Mouse (Mus musculus) frontal cortex, postnatal 36 days (tissue): Measurements from ENCODE around the gene Cbr2.

Experiments used
- DNase-seq, 2 experiments: peaks; one replicate each; pipeline ENCODE4 v3.0.0; 2022; ENCODE audit warnings: low spot score in 2 of 2

Gene Cbr2

DNA sequence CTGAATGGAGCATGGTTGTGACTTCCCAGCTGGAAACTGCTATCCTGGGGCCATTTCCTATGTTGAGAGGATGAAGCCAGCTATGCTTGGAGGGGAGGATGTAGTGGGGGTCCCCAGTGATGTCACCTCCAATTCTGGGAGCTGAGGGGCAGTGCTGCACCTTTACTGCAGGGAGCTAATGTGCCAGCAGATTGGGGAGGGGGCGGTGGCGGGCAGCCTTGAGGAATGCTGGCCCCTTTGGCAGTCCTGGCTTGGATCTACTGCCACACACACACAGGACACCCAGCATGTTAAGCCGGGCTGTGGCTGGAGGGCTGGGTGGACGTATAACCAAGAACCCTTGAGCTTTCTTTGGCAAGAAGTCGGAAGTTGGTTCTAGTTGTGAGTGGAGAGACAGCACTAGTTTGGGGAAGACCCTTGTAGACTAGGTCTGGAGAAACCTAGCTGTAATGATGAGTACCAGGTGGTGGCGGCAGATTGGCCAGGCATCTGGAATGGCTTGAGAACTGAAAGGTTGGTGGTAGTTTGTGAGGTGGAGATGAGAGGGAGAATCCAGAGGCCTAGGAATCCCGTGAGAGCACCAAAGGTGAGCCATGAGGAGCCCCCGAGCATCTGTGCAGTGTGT lies 19.8 kb downstream of the Cbr2 start:
- DNase-seq: no peak

DNA sequence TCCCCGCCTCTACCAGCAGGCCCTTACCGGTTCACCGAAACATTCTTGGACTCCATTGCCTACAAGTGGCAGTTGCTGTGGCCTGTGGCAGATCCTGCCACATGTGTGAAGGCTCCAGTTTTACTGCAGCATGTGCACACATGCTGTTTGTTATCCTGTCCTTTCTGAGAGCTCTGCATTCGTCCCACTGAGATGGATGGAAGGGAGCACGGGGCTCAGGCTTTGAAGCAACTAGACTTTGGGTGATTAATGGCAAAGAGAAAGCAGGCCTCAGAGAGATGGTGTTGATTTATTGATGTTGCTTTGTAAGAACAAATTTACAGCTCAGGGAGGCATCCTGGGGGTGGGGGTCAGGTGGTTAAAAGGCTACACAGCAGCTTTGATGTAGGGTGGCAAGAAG lies 21.2 kb downstream of the Cbr2 start:
- DNase-seq: no peak

DNA sequence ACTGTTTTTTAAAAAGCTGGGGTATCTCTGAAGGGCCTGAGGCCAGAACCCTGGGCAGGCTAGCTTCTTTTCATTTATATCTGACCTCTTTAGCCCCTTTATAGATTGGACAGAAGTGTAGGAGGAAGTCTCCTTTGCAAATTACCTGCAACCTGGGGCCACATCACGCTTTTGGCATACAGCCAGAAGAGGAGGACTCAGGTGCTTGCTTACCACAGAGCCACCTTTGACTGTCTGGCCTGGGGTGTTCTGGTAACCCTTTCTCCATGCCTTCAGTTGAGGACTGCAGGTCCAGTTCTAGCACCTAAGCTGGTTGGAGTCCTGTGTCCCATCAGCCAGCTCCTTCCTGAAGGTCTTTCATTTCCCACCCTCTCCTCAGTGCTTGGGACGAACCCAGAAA lies 22.4 kb downstream of the Cbr2 start:
- no peak for DNase-seq

DNA sequence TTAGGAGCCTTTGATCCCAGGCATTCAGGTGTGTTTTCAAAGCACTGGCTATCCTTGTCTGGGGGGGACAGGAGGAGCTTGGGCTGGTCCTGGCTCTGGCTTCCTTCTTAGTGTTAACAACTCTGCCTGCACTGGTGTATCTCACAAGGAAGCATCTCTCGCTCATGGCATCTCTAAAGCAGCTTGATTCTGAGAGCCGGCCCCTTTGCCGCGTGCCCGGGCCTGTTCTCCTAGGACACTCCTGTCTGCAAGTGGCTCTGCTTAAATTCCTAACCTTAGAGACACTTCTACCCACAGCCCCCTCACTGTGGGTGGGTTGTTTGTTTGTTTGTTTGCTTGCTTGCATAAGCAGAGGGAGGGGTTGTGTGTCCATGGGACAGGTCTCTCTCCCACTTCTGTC lies 23.9 kb downstream of the Cbr2 start:
- no peak for DNase-seq

DNA sequence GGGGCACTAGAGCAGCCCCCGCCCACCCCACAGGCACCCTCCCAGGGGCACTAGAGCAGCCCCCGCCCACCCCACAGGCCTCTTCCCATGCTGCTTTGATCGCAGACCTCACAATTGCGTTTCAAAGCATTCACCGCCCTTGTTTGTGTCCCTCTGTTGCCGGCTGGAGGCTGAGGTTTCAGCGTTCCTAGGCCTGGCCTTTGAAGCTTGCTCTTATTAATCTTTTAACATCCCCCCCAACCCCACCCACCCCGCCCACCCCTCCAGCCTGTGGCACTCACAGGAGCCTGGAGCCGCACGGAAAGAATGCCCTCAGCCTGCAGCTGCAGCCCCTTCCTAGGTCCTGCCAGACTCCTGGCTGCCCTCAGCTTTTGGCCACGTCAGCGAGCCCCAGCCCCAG lies 24.7 kb downstream of the Cbr2 start:
- no peak for DNase-seq

DNA sequence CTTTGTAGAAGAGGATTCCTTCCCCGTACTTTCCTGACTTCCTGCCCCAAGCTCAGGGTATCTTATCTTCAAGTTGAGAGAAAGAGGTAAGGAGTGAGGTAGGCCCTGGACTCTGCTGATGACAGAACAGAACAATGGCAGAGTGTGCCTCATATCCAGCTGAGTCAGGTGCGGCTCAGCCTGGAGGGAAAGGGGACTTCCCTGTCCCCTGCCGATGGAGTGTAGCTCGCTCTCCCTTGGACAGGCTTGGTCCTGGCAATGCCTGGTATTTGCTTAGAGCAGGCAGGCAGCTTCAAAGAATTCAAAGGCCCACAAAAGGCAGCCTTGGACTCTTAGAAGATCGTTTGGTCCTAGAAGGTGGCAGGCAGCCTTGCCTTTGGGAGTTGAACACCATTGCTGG lies 25.8 kb downstream of the Cbr2 start:
- DNase-seq: no peak

DNA sequence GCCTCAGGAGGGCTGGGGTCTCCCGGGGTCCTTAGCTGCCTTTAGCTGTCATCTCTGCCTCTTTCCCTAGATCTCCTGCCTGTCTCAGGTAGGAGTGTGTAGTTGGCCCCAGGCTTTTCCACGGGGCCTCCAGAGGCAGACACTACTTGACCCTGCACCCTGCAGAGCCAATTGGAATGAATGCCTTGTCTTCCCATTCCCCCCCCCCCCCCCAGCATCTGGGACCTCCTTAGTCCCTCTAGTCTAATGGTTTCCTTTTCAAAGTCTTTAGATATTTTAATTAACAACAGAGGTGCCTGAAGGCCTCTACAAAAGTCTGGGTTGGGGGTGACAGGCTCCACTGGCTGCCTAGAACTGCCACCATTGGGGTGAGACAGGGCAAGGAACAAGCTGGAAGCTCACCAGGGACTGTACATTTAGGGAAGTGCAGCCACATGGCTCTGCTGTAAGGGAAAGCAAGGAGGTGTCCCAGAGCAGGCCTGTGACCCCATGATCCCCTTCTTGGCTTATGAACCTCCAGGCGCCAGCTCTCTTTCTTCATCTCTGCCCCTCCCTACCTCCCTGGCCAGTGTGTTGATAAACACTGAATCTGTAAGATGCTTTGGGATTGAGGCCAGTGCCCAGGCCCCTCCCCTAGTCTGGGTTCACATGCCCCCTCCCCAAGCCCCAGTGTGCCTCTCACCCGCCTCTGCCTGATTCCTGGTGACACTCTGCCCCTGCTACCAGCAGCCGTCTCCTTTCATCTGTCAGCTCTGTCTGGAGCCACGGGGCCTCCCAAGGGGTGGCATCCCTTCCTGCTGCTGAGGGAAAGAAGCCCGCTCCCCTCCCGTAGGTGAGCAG lies 27.2 kb downstream of the Cbr2 start:
- DNase-seq: no peak

DNA sequence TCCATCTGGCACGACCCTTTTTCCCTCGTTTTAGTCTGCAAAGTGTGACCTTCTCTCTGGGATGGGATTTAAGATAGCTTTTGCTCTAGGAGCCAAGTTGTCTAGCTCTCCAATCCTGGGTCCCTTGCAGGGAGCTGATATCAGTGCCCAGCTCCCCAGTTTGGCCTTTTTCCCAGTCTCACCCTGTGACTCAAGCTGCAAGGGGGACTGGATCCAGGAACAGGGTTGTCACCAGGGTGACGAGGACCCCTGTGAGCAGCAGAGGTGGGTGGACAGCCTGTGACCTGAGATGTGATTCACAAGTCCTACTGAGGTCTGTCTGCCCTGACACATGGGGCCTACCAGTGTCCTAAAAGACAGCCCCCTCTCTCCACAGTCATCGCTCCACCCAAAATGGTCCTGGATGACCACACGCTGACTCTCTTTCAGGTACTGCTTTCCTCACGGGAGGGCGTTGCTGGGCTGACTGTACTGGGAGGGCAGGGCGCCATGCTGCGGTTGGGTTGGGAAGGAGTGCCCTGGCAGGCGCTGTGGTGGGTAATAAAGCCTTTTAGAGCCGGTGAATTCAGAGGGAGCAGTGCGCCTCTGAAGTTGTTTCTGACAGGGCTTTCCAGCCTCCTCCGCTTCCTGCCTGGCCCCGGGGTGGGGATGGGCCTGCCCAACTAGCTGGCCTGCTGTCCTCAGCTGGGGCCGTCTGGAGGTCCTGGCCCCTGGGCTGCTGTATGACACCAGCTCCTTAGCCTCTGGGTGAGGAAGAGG lies 28.0 kb downstream of the Cbr2 start:
- no peak for DNase-seq

DNA sequence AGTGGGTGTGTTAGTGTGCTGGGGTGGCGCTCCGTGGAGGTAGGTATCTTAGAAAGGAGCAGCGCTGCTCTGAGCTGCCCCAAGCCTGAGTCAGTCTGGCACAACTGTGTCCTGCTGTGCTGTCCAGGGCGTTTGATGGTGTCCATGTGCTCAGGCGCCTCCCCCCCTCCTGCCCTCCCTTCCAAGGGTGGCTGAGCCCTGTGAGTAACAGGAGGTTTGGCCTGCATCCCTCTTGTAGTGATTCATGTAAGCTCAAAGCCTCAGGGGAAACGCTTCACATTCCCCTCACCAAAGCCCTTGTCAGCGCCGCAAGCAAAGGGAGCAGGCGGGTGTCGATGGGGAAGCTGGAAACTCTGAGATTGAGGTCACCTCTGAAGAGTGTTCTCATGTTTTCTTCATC lies 34.2 kb downstream of the Cbr2 start:
- DNase-seq: no peak

DNA sequence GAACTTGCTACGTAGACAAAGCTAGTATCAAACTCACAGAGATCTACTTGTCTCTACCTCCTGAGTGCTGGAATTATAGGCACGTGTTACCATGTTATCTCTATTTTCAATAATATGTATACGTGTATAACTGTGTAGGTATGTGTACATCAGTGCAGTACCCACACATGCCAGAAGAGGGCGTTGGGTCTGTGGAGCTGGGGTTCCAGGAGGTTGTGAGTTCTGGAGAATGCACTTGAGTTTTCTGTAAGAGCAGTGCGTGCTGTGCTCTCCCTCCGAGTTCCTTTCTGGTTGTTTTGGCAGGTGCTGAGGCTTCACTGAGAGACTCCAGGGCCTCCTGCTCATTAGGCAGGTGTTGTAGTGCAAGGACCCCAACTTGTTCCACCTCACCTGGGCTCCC lies 35.3 kb downstream of the Cbr2 start:
- no peak for DNase-seq

DNA sequence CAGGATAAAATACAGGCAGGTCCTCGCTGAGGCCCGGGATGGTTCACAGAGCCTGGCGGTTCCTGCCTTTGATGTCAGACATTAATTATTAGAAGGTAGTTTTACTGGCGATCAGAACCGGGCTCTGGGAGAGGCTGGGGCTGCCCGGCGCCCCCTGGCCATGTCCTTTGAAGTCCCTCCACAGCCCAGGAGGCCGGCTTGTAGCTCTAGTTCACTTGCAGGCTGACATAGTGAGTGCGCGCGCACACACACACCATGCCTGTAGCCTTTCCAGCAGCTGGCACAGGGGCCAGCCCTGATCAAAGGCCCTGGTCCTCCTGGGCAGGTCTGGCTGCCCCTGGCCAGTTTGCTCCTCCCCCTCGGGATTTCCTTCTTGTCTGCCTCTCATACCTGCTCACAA lies 36.3 kb downstream of the Cbr2 start:
- no peak for DNase-seq

DNA sequence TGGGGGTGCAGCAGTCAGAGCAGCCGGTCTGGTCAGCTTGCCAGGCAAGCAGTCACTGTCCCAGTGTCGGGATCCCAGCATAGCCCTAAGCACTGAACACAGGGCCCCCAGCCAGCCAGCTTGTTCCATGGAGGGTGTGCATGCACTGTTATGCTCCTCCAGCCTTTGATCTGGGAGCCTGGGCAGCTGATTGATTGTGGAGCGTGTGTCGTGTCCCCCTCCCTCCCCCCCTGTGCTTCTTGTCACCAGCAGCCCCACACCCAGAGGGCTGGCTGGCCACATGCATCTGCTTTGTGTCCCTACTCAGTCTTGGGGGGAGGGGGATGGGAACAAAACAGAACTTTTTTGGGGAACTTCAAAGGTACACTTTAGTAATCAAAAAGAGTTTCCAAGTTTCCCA lies 36.7 kb downstream of the Cbr2 start:
- DNase-seq: no peak

DNA sequence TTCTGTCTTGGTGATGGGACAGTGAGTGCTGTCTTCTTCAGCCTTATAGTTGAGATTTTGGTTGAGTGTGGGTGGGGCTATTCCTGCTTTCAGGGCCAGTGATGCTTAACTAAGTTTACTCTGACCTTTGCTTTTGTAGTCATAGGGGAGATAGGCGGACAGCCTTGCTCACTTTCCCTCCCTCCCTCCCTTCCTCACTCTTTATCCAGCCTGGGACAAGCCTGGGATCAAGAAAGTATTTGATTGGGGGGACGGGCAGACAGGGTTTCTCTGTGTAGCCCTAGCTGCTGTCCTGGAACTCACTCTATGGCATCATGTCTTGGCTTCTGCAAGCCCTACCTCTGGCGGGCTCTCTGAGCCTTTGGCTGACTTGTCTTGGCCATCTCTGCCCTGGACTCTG lies 38.5 kb downstream of the Cbr2 start:
- no peak for DNase-seq

DNA sequence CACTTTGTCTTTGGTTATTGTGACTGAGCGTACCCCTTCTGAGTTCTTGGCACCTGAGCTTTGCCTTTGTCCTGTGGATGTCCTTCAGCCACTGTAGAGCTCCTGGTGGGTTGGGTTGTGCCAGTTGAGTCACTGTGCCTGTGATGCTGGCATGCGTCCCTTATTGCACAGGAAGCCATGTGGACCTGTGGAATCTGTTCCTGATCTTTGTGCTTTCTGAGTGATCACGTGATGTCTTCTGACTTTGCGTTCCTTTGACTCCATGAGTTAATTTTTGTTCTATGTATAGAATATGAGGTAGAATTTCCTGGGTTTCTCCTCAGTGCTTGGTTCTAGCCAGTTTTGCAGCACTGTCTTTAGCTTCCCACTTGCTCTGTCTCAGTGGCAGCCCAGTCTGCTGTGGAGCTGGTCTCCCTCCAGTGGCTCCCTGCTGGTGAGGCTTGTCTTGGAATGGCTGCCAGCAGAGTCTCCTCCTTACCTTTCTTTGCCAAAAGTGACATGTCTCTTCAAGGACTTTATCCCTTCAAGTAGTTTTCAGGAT lies 39.4 kb downstream of the Cbr2 start:
- peak in 1 of 2 experiments; percentile 51 for DNase-seq

DNA sequence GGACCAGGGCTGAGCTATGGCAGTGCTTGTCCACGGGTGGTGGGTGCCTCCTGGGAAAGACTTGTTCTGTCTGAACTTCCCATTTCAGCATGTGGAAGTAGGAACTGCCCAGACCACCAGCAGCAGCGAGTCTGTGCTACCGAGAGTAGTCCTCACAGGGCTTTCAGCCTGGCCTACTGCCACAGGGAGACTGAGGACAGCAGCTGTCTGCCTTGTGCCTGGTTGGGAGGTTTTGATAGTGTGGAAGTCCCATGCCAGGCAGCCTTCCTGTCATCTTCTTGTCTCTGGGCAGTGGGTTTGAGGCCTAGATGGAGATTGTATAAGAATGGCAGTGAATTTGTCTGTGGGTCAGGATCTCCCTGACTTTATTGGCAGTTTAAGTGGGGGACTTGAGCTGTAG lies 42.5 kb downstream of the Cbr2 start:
- DNase-seq: no peak

DNA sequence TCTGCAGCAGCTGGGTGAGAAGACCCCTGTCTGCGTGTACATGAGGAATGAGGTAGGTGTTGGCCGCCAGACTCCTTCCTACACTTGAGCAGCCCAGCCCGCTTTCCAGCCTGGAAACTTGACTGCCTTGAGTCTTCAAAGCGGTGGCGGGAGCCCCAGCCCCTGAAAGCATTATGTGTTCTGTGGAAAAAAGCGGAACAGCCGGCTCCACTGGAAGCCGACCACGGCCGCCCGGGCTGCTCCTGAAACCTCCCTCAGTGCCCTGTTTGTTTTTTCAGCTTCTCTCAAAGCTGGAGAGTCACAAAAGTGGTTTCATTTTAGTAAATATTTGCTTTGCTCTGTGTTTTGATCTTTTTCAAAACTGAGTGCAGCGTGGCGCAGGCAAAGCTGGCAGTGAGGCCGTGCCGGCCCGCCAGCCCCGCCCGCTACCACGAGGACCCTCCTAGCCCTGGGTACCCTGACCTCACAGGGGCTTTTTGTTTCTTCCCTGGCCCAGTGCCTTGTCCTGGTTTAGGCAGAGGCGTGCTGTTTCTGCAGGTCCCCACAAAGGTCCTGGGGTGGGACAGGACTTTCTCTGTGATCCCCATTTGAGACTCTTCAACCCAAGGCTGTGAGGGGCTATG lies 45.2 kb downstream of the Cbr2 start:
- no peak for DNase-seq

DNA sequence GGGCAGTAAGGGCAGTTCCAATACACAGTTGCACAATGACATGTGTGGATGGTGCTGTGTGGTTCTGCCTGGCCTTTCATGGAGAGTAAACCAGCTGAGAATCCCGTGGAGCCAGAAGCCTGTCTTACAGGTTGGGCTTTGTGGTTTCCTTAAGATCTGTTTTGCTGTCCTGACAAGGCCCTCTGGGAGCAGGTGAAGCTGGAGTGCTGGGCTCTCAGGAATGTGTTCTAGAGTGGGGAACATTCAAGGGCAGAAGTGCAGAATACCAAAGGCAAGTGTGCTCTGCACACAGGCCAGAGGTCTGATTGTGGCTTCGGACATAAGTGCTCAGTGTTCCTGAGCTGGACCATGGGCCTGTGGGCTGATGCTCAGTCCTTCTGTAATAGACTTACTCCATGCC lies 47.3 kb downstream of the Cbr2 start:
- DNase-seq: no peak

DNA sequence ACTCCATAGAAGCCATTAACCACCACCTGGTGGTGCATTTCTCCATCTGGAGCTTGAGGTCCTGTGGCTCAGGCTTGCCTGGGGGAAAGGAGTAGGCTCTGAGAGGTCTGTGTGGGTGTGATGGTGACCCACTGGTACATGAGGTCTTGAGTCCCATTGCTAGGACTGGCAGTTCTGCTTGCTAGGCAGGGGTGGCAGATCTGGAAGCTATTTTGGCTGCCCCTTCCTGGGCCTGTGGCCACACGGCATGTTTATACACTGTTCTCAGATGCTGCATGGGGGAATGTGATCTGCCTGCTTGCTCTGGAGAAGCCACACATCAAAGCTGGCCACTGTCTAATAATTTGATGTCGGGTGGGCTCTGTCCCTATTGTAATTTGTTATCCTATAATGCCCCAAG lies 47.8 kb downstream of the Cbr2 start:
- no peak for DNase-seq

DNA sequence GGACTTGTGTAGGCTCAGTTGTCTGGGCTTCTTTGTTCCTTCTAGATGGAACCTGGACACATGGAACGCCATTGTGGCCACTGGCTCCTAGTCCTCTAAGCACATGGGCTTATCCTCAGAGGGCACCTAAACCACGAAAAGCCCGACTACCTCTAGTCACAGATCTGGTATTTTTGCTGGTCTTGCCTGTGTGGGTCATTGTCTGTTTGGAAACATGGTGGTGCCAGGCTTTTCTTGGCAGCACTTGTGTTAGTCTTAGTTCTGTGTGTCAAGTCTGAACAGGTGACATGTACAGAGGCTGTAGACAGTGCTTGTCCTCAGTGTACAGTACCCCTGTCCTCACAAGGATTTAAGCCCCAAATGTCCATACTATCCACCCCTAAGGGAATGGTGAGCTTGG lies 48.4 kb downstream of the Cbr2 start:
- no peak for DNase-seq

DNA sequence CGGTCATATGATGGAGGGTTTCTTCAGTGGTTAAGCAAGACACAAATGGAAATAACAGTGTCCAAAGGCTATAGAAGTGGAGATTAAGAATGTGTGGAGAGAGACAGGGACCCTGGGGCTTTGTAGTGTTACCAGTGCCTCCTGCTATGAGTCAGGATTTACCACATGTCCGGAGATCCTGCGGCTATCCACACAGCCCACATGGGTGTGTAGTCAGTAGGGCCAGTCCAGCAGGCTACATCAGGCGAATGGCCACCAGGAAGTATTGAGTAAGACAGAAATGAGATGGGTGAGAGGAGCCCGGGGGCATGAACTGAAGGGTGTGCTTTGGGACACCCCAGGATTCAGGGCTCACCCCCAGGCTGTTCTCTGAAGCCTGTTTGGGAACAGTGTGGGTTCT lies 49.2 kb downstream of the Cbr2 start:
- DNase-seq: no peak

DNA sequence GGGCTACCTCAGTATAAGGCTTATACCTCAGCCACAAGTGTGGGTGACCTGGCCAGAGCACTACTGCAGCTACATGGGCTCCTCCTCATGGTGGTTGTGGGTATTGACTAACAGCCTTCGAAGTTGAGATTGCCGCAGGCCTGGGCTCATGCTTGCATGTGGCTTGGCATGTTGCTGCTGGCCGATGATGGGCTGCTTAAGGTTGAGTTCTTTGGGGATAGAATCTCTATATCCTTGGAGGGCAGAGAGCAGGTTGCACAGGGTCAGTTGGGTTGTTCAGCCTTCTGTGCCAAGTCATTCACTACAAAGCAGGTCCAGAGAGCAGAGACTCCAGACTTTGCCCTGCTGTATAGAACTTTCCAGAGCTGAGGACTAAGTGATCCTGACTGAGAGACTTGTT lies 52.0 kb downstream of the Cbr2 start:
- DNase-seq: no peak
